22 mouse cellular contexts compared by ENCODE assay signal in the genomic region with DNA sequence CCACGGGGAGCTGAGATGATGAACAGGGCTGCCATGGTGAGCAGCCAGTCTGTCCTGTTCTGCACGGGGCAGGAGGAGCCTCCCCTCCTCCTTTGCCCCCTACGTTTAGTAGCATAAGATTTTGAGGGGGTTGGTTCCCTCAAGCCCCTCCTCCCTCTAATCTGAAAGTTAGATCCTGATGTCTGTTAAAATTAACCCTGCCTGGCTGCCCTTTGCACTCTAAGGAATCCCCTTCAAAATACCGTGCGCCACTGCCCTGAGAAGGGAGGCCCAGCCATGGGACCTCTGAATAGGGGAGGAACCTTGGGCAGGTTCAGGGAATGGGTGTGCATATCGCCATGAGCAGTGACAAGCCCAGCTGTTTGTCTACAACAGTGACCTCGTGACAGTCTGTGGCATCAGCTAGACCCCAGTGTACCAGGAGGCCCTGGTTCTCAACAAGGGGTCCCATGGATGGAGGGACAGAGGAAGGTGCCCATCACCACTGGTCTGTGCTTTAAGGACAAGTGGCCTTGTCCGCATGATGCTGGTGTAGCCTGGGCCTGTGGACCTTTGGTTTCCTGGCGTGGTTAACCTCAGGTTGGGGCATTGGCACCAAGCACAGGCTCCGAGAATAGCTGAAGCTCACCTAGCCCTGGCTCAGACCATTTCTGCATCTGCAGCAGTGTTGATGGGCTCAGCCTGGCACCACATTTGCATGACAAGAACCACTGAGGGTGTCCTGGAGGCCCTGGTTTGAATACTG. TPM values are rescaled to one million over a fixed set of nuclear protein-coding genes. Genes with fewer than 3 reads are reported as not detected.
DNase-seq lines count a peak whose midpoint lies in the region; ATAC-seq lines count a peak whose summit lies in the region.
"Had no signal": no experiment of that assay in that cellular context is flagged by ENCODE, and none has a peak within 500 bp of the region (broad histone marks: within the 10 kb centered on the region; RNA-seq: fewer than 3 reads in every experiment).

No protein-coding gene starts in this region.

- H3K27ac ChIP-seq in heart, embryonic 10.5 days = no peak overlapping the region
- no peak overlapping the region for H3K27ac ChIP-seq in kidney, embryonic 14.5 days (ENCODE audit: low read depth, low read length)
- H3K27ac ChIP-seq: hindbrain, embryonic 15.5 days; limb, embryonic 13.5 days had no signal

- H3K4me3 ChIP-seq in heart, embryonic 10.5 days = no peak overlapping the region
- no peak overlapping the region for H3K4me3 ChIP-seq in kidney, embryonic 14.5 days (ENCODE audit: low read length)
- H3K4me3 ChIP-seq: heart, embryonic 12.5 days; hindbrain, embryonic 15.5 days had no signal

- H3K9me3 ChIP-seq in heart, embryonic 10.5 days = no peaks in the 10 kb centered on the region
- no peaks in the 10 kb centered on the region for H3K9me3 ChIP-seq in kidney, embryonic 14.5 days (ENCODE audit: control insufficient read depth, low read length)
- H3K9me3 ChIP-seq: heart, embryonic 12.5 days; hindbrain, embryonic 15.5 days; limb, embryonic 13.5 days had no signal

- peak; percentile 86 for DNase-seq in heart, adult 11 months
- no peak for DNase-seq in heart, embryonic 10.5 days (ENCODE audit: low spot score)
- peak; percentile 1 for DNase-seq in ovary, postnatal 36 days (ENCODE audit: low spot score)
- no peak for DNase-seq in ovary, postnatal 14 days (ENCODE audit: low spot score)
- no peak for DNase-seq in layer of hippocampus, adult 9-11 months
- DNase-seq in neural tube, embryonic 10.5 days (ENCODE audit: extremely low spot score, low spot score) = no peak
- DNase-seq: gastrocnemius, postnatal 36 days; lung, adult 18-20 months had no signal

- WGBS in heart, embryonic 10.5 days = 76% methylated on average over 10 of the region's 10 CpGs
- 75% methylated on average over 10 of the region's 10 CpGs for WGBS in kidney, embryonic 14.5 days

- H3K27me3 ChIP-seq in heart, embryonic 10.5 days (ENCODE audit: insufficient read depth, poor library complexity, severe bottlenecking) = no peaks in the 10 kb centered on the region
- no peaks in the 10 kb centered on the region for H3K27me3 ChIP-seq in kidney, embryonic 14.5 days (ENCODE audit: control insufficient read depth, insufficient read depth, low read length)
- H3K27me3 ChIP-seq: hindbrain, embryonic 15.5 days; limb, embryonic 13.5 days had no signal

- ATAC-seq in kidney, embryonic 14.5 days (ENCODE audit: low FRiP score, low TSS enrichment) = no peak
- ATAC-seq in megakaryocyte-erythroid progenitor cell, adult 5-6 weeks (replicated peaks; ENCODE audit: low FRiP score, low TSS enrichment, poor library complexity, severe bottlenecking) = no peak
- ATAC-seq: intestine, postnatal 0 days; midbrain, embryonic 16.5 days had no signal

- peaks cover 43% of the 10 kb centered on the region for H3K36me3 ChIP-seq in heart, embryonic 10.5 days
- peaks cover 21% of the 10 kb centered on the region; the same call in 1 of the 2 replicates for H3K36me3 ChIP-seq in kidney, embryonic 14.5 days (ENCODE audit: control insufficient read depth, insufficient read depth, low read length)

- peak overlapping the region; percentile 4; the same call in 1 of the 2 replicates for H3K9ac ChIP-seq in kidney, embryonic 14.5 days (ENCODE audit: low read depth, low read length)
- H3K9ac ChIP-seq: heart, embryonic 12.5 days; hindbrain, embryonic 15.5 days had no signal

- H3K4me2 ChIP-seq in kidney, embryonic 14.5 days (replicated peaks; ENCODE audit: low read depth, low read length) = no peak overlapping the region

- peaks cover 17% of the 10 kb centered on the region for H3K4me1 ChIP-seq in heart, embryonic 10.5 days
- H3K4me1 ChIP-seq in kidney, embryonic 14.5 days (ENCODE audit: control insufficient read depth, insufficient read depth, low read length) = peaks cover 6% of the 10 kb centered on the region

RNA-seq across cellular contexts. Expression of a gene that starts 1.9 kb away (rescaled TPM):
- 33.5 and 36.0 TPM in 2 replicates for polyA plus RNA-seq in heart, embryonic 10.5 days (2016; fragmentation: Nextera tagmentation; extraction: Ambion mirVana)
- 25.3 and 27.3 TPM in 2 replicates for polyA plus RNA-seq in kidney, embryonic 14.5 days (2014; fragmentation: Nextera tagmentation; extraction: Ambion mirVana)
- total RNA-seq in megakaryocyte-erythroid progenitor cell, adult 5-6 weeks (2014; fragmentation: Nextera tagmentation) = 20.4 and 29.9 TPM in 2 replicates
- total RNA-seq in megakaryocyte-erythroid progenitor cell, adult 5-6 weeks (2017) = 10.3 and 23.8 TPM in 2 replicates

RNA-seq across cellular contexts. Expression of a gene that starts 10.0 kb away (rescaled TPM):
- 58.0 and 63.8 TPM in 2 replicates for polyA plus RNA-seq in heart, embryonic 10.5 days (2016; fragmentation: Nextera tagmentation; extraction: Ambion mirVana)
- 75.4 and 75.6 TPM in 2 replicates for polyA plus RNA-seq in kidney, embryonic 14.5 days (2014; fragmentation: Nextera tagmentation; extraction: Ambion mirVana)
- 10.7 and 18.1 TPM in 2 replicates for total RNA-seq in megakaryocyte-erythroid progenitor cell, adult 5-6 weeks (2014; fragmentation: Nextera tagmentation)
- total RNA-seq in megakaryocyte-erythroid progenitor cell, adult 5-6 weeks (2017) = 11.8 and 15.7 TPM in 2 replicates

RNA-seq across cellular contexts. Expression of a gene that starts 10.9 kb away (rescaled TPM):
- polyA plus RNA-seq in heart, embryonic 10.5 days (2016; fragmentation: Nextera tagmentation; extraction: Ambion mirVana) = 0.18 and 0.37 TPM in 2 replicates
- 0.32 and 0.41 TPM in 2 replicates for polyA plus RNA-seq in kidney, embryonic 14.5 days (2014; fragmentation: Nextera tagmentation; extraction: Ambion mirVana)
- total RNA-seq in megakaryocyte-erythroid progenitor cell, adult 5-6 weeks (2014; fragmentation: Nextera tagmentation) = 1.2 TPM in 1 of 2 replicates, not detected in the other
- 0.15 TPM in 1 of 2 replicates, not detected in the other for total RNA-seq in megakaryocyte-erythroid progenitor cell, adult 5-6 weeks (2017)
- total RNA-seq: adrenal gland, adult 18-20 months; gastrocnemius, postnatal 36 days; heart, postnatal 25 days had no signal
- polyA plus RNA-seq: spleen, adult 2 months had no signal

RNA-seq across cellular contexts. Expression of a gene that starts 17.2 kb away (rescaled TPM):
- polyA plus RNA-seq in heart, embryonic 10.5 days (2016; fragmentation: Nextera tagmentation; extraction: Ambion mirVana) = 74.5 and 74.9 TPM in 2 replicates
- 90.2 and 111 TPM in 2 replicates for polyA plus RNA-seq in kidney, embryonic 14.5 days (2014; fragmentation: Nextera tagmentation; extraction: Ambion mirVana)
- 62.4 and 172 TPM in 2 replicates for total RNA-seq in megakaryocyte-erythroid progenitor cell, adult 5-6 weeks (2014; fragmentation: Nextera tagmentation)
- 11.1 and 21.4 TPM in 2 replicates for total RNA-seq in megakaryocyte-erythroid progenitor cell, adult 5-6 weeks (2017)

RNA-seq across cellular contexts. Expression of a gene that starts 20.0 kb away (rescaled TPM):
- 0.99 TPM in 1 of 2 replicates, not detected in the other for polyA plus RNA-seq in heart, embryonic 10.5 days (2016; fragmentation: Nextera tagmentation; extraction: Ambion mirVana)
- not detected in 2 replicates for polyA plus RNA-seq in kidney, embryonic 14.5 days (2014; fragmentation: Nextera tagmentation; extraction: Ambion mirVana)
- 19.1 TPM in 1 of 2 replicates, not detected in the other for total RNA-seq in megakaryocyte-erythroid progenitor cell, adult 5-6 weeks (2014; fragmentation: Nextera tagmentation)
- not detected in 2 replicates for total RNA-seq in megakaryocyte-erythroid progenitor cell, adult 5-6 weeks (2017)
- total RNA-seq: ES-E14; gastrocnemius, postnatal 36 days; layer of hippocampus, postnatal 14 days had no signal
- polyA plus RNA-seq: forebrain, embryonic 11.5 days; hindbrain, embryonic 15.5 days; intestine, postnatal 0 days; limb, embryonic 13.5 days; midbrain, embryonic 16.5 days; stomach, embryonic 16.5 days had no signal

Comparison
In these comparisons a context has a peak if more than half of its experiments do, and no peak if none do; other contexts are left out.
1. DNase-seq: peak in heart, adult 11 months (single experiment) and ovary, postnatal 36 days (single experiment); none in heart, embryonic 10.5 days (single experiment), ovary, postnatal 14 days (single experiment), layer of hippocampus, adult 9-11 months (single experiment) and neural tube, embryonic 10.5 days (single experiment).